Mouse (Mus musculus) liver, embryonic 13.5 days (tissue): ENCODE measurements around the gene Sbf2. TPM values are rescaled to one million over a fixed set of nuclear protein-coding genes. Genes with fewer than 3 reads are reported as not detected.
"Not testable (repeated sequence)": the region's sequence is repeated elsewhere in the genome, so short reads cannot be mapped to it uniquely, and the experiment has no call there.

ENCODE experiments used
- ATAC-seq: fragments of 200-750 bp; cut with Nextera tagmentation; 2 replicates; pipeline ENCODE4 v1.8.0; 2017; ENCODE audit warnings: low read depth, mild to moderate bottlenecking, moderate number of reproducible peaks, moderate library complexity
- DNase-seq: peaks from one replicate; pipeline ENCODE4 v3.0.0; 2022
- H3K27ac ChIP-seq: fragments of 300-500 bp; sonication (generic); 2 replicates; pipeline ENCODE4 v1.5.1; 2015; ENCODE audit warnings: moderate library complexity, mild to moderate bottlenecking, inconsistent platforms
- H3K27me3 ChIP-seq: fragments of 300-500 bp; sonication (generic); 2 replicates; pipeline ENCODE4 v1.6.1; 2015; ENCODE audit warnings: mild to moderate bottlenecking, inconsistent platforms
- H3K36me3 ChIP-seq: fragments of 300-500 bp; sonication (generic); 2 replicates; pipeline ENCODE4 v1.6.1; 2015; ENCODE audit warnings: mild to moderate bottlenecking, inconsistent platforms
- H3K4me1 ChIP-seq: fragments of 300-500 bp; sonication (generic); replicated peaks from 2 replicates; pipeline ENCODE4 v1.6.1; 2015; ENCODE audit warnings: inconsistent platforms
- H3K4me2 ChIP-seq: fragments of 300-500 bp; sonication (generic); 2 replicates; pipeline ENCODE4 v1.6.1; 2015; ENCODE audit warnings: inconsistent platforms, mild to moderate bottlenecking, moderate library complexity
- H3K4me3 ChIP-seq: fragments of 300-500 bp; sonication (generic); replicated peaks from 2 replicates; pipeline ENCODE4 v1.5.1; 2015; ENCODE audit warnings: mild to moderate bottlenecking, inconsistent platforms
- H3K9ac ChIP-seq: fragments of 300-500 bp; sonication (generic); 2 replicates; pipeline ENCODE4 v1.6.1; 2015; ENCODE audit warnings: mild to moderate bottlenecking, inconsistent platforms
- H3K9me3 ChIP-seq: fragments of 300-500 bp; sonication (generic); replicated peaks from 2 replicates; pipeline ENCODE4 v1.6.1; 2016; ENCODE audit warnings: inconsistent platforms
- WGBS: fragments of 180-500 bp; shearing (Covaris S2); methylation state at CpG from one replicate; pipeline ENCODE4 v1.1.7; 2015; ENCODE audit not compliant: insufficient replicate concordance; 5-methylcytosine and 5-hydroxymethylcytosine counted together
- polyA plus RNA-seq: library from polyadenylated mRNA; unstranded; fragments of >200 nt; fragmentation: Nextera tagmentation; extraction: Ambion mirVana; gene quantifications from 2 replicates; pipeline ENCODE4 v1.2.1, GENCODE M21; 2015

The Sbf2 gene
- polyA plus RNA-seq, 1 experiment from 2014 or later = 5.3 TPM

- Histone ChIP-seq H3K27ac (no peak overlapping the region), H3K27me3 (no peaks in the 10 kb centered on the region; the same call in 1 of the 2 replicates), H3K9ac (no peak overlapping the region), H3K4me1 (peaks cover 9% of the 10 kb centered on the region), H3K36me3 (no peaks in the 10 kb centered on the region), H3K4me3 (no peak overlapping the region), H3K9me3 (0 out of 2 replicates have a peak, but pooled peaks cover 8% of the 10 kb centered on the region), H3K4me2 (no peak overlapping the region)
- no peak for DNase-seq
- ATAC-seq = no peak
- 64% methylated on average over 8 of the region's 8 CpGs for WGBS
Measured at GRCm38 (mm10) chr7:110646611-110647407, 32.1 kb upstream of the Sbf2 start.

DNA sequence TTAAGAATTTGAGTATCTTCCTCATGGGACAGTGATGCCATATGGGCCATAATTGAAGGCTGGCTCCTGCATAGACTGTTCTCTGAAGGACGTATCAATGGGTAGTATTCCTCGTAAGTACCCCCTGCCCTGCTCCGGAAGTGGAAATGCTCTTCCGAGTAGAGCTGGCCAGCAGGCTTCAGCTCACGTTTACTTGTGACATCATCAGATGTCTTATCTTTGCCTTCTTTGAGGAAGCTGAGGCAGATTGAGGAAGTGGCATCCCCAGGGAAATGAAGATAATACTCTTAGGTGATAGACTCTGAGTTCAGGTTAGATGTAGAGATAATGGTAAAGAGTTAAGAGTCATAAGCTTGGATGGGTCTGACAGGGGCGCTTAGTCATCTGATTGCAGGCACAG is 31.1 kb upstream of the Sbf2 start:
- H3K4me1 ChIP-seq = peaks cover 9% of the 10 kb centered on the region

DNA sequence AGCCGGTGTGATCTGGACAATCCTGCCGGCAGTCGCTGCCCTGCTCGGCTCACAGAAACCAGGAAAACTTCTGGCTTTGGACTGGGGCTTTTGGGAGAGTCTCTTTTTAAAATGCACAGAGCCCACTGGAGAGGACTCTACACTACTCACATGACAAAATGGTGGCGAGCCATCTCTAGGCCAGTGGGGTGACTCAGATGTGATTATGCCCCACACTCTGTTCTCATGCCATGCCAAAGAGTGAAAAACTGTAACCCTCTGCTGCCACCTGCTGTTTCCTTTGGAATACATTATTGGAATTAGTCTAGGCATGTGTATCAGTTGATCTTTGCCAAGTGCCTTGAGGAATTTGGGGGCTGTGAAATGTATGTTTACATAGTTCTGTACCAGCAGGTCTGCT is 30.6 kb upstream of the Sbf2 start:
- no peaks in the 10 kb centered on the region for H3K36me3 ChIP-seq
- H3K9ac ChIP-seq = no peak overlapping the region
- no peaks in the 10 kb centered on the region; the same call in 1 of the 2 replicates for H3K27me3 ChIP-seq
- ATAC-seq = no peak
- H3K27ac ChIP-seq = no peak overlapping the region
- 0 out of 2 replicates have a peak, but pooled peaks cover 8% of the 10 kb centered on the region for H3K9me3 ChIP-seq
- peaks cover 9% of the 10 kb centered on the region for H3K4me1 ChIP-seq
- no peak overlapping the region for H3K4me2 ChIP-seq
- WGBS = 77% methylated on average over 5 of the region's 5 CpGs
- H3K4me3 ChIP-seq = no peak overlapping the region
- DNase-seq = no peak

More for the DNA sequence above, 31.1 kb upstream of the Sbf2 start:
- Histone ChIP-seq H3K9me3 (0 out of 2 replicates have a peak, but pooled peaks cover 8% of the 10 kb centered on the region), H3K9ac (no peak overlapping the region), H3K27ac (no peak overlapping the region), H3K4me2 (no peak overlapping the region), H3K4me3 (no peak overlapping the region), H3K27me3 (no peaks in the 10 kb centered on the region; the same call in 1 of the 2 replicates), H3K36me3 (no peaks in the 10 kb centered on the region)
- ATAC-seq (no peak), DNase-seq (no peak)
- 40% methylated on average over 6 of the region's 6 CpGs for WGBS

GRCm38 (mm10) chr7:110639958-110640357 is 25.2 kb upstream of the Sbf2 start:
- not testable (repeated sequence) for H3K4me1 ChIP-seq, H3K27me3 ChIP-seq, H3K36me3 ChIP-seq, H3K4me3 ChIP-seq, DNase-seq, ATAC-seq, H3K27ac ChIP-seq, H3K9ac ChIP-seq, H3K9me3 ChIP-seq, H3K4me2 ChIP-seq
- 80% methylated on average over 3 of the region's 3 CpGs for WGBS

DNA sequence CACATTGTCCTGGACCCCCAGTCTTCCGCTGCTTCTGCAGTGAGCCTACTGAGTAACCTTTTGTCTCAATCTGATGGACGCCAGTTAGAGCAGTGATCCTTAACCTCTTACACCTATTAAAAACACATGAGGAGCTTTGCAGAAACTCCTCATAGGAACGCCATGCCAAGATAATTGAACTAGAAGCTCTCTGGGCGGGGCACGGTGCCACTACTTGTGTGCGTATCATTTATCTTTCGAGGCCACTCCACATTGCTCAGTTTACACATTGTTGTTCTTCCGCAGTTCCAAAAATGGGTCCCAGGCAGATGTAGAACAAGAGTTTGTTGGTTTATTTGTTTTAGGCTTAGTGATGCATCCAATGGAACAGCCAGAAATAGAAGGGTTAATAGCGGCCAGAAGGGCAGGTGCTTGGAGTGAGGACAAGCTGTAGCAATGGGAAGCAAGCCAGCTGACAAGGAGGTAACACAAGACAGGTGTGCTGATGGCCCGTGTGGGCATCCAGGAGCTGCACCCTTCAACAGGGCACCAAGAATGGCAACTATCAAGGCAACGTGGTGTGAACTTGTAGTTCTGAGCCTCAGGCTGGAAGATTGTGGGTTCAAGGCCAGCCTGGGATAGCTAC is 24.7 kb upstream of the Sbf2 start:
- Histone ChIP-seq H3K4me3 (no peak overlapping the region), H3K4me1 (no peaks in the 10 kb centered on the region), H3K9ac (no peak overlapping the region), H3K27me3 (peaks cover 3% of the 10 kb centered on the region), H3K9me3 (no peaks in the 10 kb centered on the region), H3K4me2 (no peak overlapping the region), H3K27ac (no peak overlapping the region), H3K36me3 (no peaks in the 10 kb centered on the region)
- no peak for DNase-seq
- WGBS = 73% methylated on average over 11 of the region's 11 CpGs
- no peak for ATAC-seq

- Histone ChIP-seq H3K4me2 (no peak overlapping the region), H3K4me3 (no peak overlapping the region), H3K9me3 (no peaks in the 10 kb centered on the region), H3K4me1 (no peaks in the 10 kb centered on the region), H3K27me3 (peaks cover 3% of the 10 kb centered on the region; the same call in 1 of the 2 replicates), H3K36me3 (no peaks in the 10 kb centered on the region), H3K9ac (no peak overlapping the region), H3K27ac (no peak overlapping the region)
- ATAC-seq = no peak
- WGBS = 57% methylated on average over 17 of the region's 17 CpGs
- no peak for DNase-seq
Measured at GRCm38 (mm10) chr7:110638305-110639110, 23.8 kb upstream of the Sbf2 start.

DNA sequence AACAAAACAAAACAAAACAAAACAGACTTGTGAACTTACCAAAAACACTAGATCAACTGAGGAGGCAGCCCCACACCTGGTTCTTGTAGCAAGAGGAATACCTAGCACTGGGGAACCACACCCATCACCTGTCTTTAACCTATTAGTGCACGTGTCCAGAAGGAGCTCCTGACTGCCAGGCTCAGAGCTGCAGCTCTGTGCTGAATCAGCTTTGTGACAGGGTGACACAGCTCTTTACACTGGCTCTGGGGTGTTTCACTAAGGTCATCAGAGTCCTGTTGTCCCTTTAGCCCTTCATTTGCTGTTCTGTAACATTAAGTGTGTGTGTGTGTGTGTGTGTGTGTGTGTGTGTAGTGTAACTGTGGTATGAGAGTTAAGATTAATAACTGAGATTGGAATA is 21.8 kb upstream of the Sbf2 start:
- no peak overlapping the region for H3K9ac ChIP-seq
- WGBS = 23% methylated on average over 1 of the region's 1 CpGs
- no peak for DNase-seq
- H3K9me3 ChIP-seq = no peaks in the 10 kb centered on the region
- no peak overlapping the region for H3K4me3 ChIP-seq
- no peaks in the 10 kb centered on the region for H3K4me1 ChIP-seq
- no peak for ATAC-seq
- peaks cover 17% of the 10 kb centered on the region for H3K27me3 ChIP-seq
- no peak overlapping the region for H3K4me2 ChIP-seq
- H3K27ac ChIP-seq = no peak overlapping the region
- no peaks in the 10 kb centered on the region for H3K36me3 ChIP-seq

DNA sequence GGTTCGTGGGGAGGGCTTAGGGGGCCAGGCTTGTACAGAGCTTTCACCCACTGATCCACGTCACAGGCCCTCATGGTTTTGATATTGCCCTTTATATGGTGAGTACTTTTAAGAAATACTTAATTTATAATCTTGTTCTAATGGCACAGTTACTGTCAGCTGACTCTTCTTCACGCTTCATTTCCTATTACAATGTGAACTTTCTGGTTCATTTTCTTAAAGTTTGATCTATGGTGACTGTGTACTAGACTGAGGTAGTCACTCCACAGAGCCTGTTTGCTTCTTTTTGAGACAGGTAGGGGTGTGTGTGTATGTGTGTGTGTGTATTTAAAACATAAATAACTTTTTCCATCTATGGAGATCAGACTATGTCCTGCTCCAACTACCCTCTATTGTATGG is 21.2 kb upstream of the Sbf2 start:
- no peak for ATAC-seq
- Histone ChIP-seq H3K36me3 (no peaks in the 10 kb centered on the region), H3K4me2 (no peak overlapping the region), H3K27ac (no peak overlapping the region), H3K9me3 (no peaks in the 10 kb centered on the region), H3K9ac (no peak overlapping the region), H3K4me1 (no peaks in the 10 kb centered on the region), H3K27me3 (peaks cover 23% of the 10 kb centered on the region), H3K4me3 (no peak overlapping the region)
- 47% methylated on average over 3 of the region's 3 CpGs for WGBS
- no peak for DNase-seq

GRCm38 (mm10) chr7:110631136-110631888 is 16.6 kb upstream of the Sbf2 start:
- ATAC-seq = no peak
- no peaks in the 10 kb centered on the region for H3K36me3 ChIP-seq
- H3K27me3 ChIP-seq = peaks cover 66% of the 10 kb centered on the region
- no peak overlapping the region for H3K4me3 ChIP-seq
- no peak overlapping the region for H3K27ac ChIP-seq
- DNase-seq = no peak
- no peaks in the 10 kb centered on the region for H3K9me3 ChIP-seq
- H3K4me2 ChIP-seq = no peak overlapping the region
- H3K4me1 ChIP-seq = peaks cover 20% of the 10 kb centered on the region
- 49% methylated on average over 16 of the region's 16 CpGs for WGBS
- H3K9ac ChIP-seq = no peak overlapping the region

GRCm38 (mm10) chr7:110629892-110630666 is 15.4 kb upstream of the Sbf2 start:
- ATAC-seq (peak; percentile 74), DNase-seq (peak; percentile 40)
- Histone ChIP-seq H3K4me2 (peak overlapping the region; percentile 60), H3K36me3 (no peaks in the 10 kb centered on the region), H3K9me3 (no peaks in the 10 kb centered on the region), H3K27ac (no peak overlapping the region), H3K4me3 (peak overlapping the region; percentile 48), H3K4me1 (peaks cover 26% of the 10 kb centered on the region), H3K27me3 (peaks cover 79% of the 10 kb centered on the region), H3K9ac (peak overlapping the region; percentile 26; the same call in 1 of the 2 replicates)
- WGBS = 2% methylated on average over 36 of the region's 36 CpGs
